Mouse (Mus musculus) retina, embryonic 14.5 days (tissue): ENCODE data around the gene Gm3476.
"Not testable (repeated sequence)": the region's sequence is repeated elsewhere in the genome, so short reads cannot be mapped to it uniquely, and the experiment has no call there.

ENCODE experiments used
- DNase-seq: peaks from one replicate; pipeline ENCODE4 v3.0.0-alpha.2; 2015; ENCODE audit warnings: low spot score

The Gm3476 gene

GRCm38 (mm10) chr14:6125707-6126106, at the start of gene Gm3476:
TSS of gene Gm3476 (minus strand) at chr14:6125807.
- not testable (repeated sequence) for DNase-seq

GRCm38 (mm10) chr14:6163538-6163937, 37.9 kb upstream of the Gm3476 start:
- DNase-seq = not testable (repeated sequence)

GRCm38 (mm10) chr14:6161085-6161484, 35.5 kb upstream of the Gm3476 start:
- peak; percentile 1 for DNase-seq

GRCm38 (mm10) chr14:6108272-6108925, 17.2 kb downstream of the Gm3476 start, which contains the start of gene Gm3468:
TSS of gene Gm3468 (minus strand) at chr14:6108665.
- DNase-seq = peak; percentile 92

- peak; percentile 49 for DNase-seq
Observed at GRCm38 (mm10) chr14:6107500-6107899, 18.1 kb downstream of the Gm3476 start.

GRCm38 (mm10) chr14:6093842-6094241, 31.8 kb downstream of the Gm3476 start, which contains the start of gene Gm8206:
TSS of gene Gm8206 (minus strand) at chr14:6093942.
- DNase-seq = not testable (repeated sequence)

GRCm38 (mm10) chr14:6058167-6058566, 67.4 kb downstream of the Gm3476 start, which contains the start of gene Gm6337:
TSS of gene Gm6337 (minus strand) at chr14:6058267.
- DNase-seq = not testable (repeated sequence)
